Mouse (Mus musculus) brown adipose tissue, adult 24 weeks (tissue): ENCODE results near the gene Cfap97d2. TPM values are rescaled to one million over a fixed set of nuclear protein-coding genes. Genes with fewer than 3 reads are reported as not detected.

Experiments used
- H3K27ac ChIP-seq: fragments of 200-500 bp; replicated peaks from 2 replicates; pipeline ENCODE4 v1.5.1; 2012; ENCODE audit warnings: low read depth, mild to moderate bottlenecking, low read length
- H3K4me1 ChIP-seq: fragments of 200-500 bp; 2 replicates; pipeline ENCODE4 v1.6.1; 2012; ENCODE audit warnings: low read length, mixed read lengths; ENCODE audit not compliant: control insufficient read depth, insufficient read depth, insufficient read length
- H3K4me3 ChIP-seq: fragments of 200-500 bp; 2 replicates; pipeline ENCODE4 v1.5.1; 2012; ENCODE audit warnings: low read depth, mild to moderate bottlenecking, low read length, moderate library complexity; ENCODE audit not compliant: insufficient read depth
- polyA plus RNA-seq: library from polyadenylated mRNA; stranded (reverse); fragments of >200 nt; gene quantifications from 2 replicates; pipeline ENCODE4 v1.2.4, GENCODE M21; 2012; ENCODE audit not compliant: missing spikeins, insufficient read depth, insufficient read length

Gene Cfap97d2
- not detected in 2 replicates for polyA plus RNA-seq

- no peak within 1 kb of the TSS for H3K27ac ChIP-seq
- H3K4me1 ChIP-seq = 0 out of 2 replicates have a peak, but pooled peaks cover 3% of the 10 kb centered on the region
- no peak within 1 kb of the TSS for H3K4me3 ChIP-seq
These were observed at the start of gene Cfap97d2 for GRCm38 (mm10) chr8:13705668-13706067. Gene Cfap97d2, plus strand, starts transcription at chr8:13705889.

GRCm38 (mm10) chr8:13657479-13657878 lies 48.2 kb upstream of the Cfap97d2 start:
- no peak overlapping the region for H3K27ac ChIP-seq
- H3K4me1 ChIP-seq = peaks cover 13% of the 10 kb centered on the region
- no peak overlapping the region for H3K4me3 ChIP-seq

- H3K27ac ChIP-seq = no peak overlapping the region
- H3K4me1 ChIP-seq = peaks cover 24% of the 10 kb centered on the region
- H3K4me3 ChIP-seq = no peak overlapping the region
These were observed 45.4 kb upstream of the Cfap97d2 start for GRCm38 (mm10) chr8:13660323-13660722.

GRCm38 (mm10) chr8:13664711-13665210 lies 40.9 kb upstream of the Cfap97d2 start:
- Histone ChIP-seq H3K4me3 (no peak overlapping the region), H3K27ac (0 out of 2 replicates have a peak overlapping the region, but pooled peaks have one; percentile 8), H3K4me1 (peaks cover 42% of the 10 kb centered on the region)

GRCm38 (mm10) chr8:13665538-13665937 lies 40.2 kb upstream of the Cfap97d2 start:
- Histone ChIP-seq H3K4me1 (peaks cover 50% of the 10 kb centered on the region), H3K27ac (no peak overlapping the region), H3K4me3 (no peak overlapping the region)

GRCm38 (mm10) chr8:13665944-13666343 lies 39.7 kb upstream of the Cfap97d2 start:
- Histone ChIP-seq H3K4me3 (no peak overlapping the region), H3K27ac (no peak overlapping the region), H3K4me1 (peaks cover 54% of the 10 kb centered on the region)

- Histone ChIP-seq H3K4me3 (no peak overlapping the region), H3K27ac (peak overlapping the region; percentile 59), H3K4me1 (peaks cover 64% of the 10 kb centered on the region)
These were observed 37.8 kb upstream of the Cfap97d2 start for GRCm38 (mm10) chr8:13667917-13668316.

GRCm38 (mm10) chr8:13668367-13668766 lies 37.3 kb upstream of the Cfap97d2 start:
- peak overlapping the region; percentile 31; the same call in 1 of the 2 replicates for H3K27ac ChIP-seq
- H3K4me3 ChIP-seq = no peak overlapping the region
- H3K4me1 ChIP-seq = peaks cover 68% of the 10 kb centered on the region

GRCm38 (mm10) chr8:13670011-13670471 lies 35.6 kb upstream of the Cfap97d2 start:
- H3K27ac ChIP-seq = peak overlapping the region; percentile 66
- H3K4me1 ChIP-seq = peaks cover 65% of the 10 kb centered on the region

GRCm38 (mm10) chr8:13671246-13672003 lies 34.3 kb upstream of the Cfap97d2 start:
- Histone ChIP-seq H3K4me3 (no peak overlapping the region), H3K4me1 (peaks cover 60% of the 10 kb centered on the region)

More at GRCm38 (mm10) chr8:13670011-13670471, 35.6 kb upstream of the Cfap97d2 start:
- no peak overlapping the region for H3K4me3 ChIP-seq

GRCm38 (mm10) chr8:13673215-13673614 lies 32.5 kb upstream of the Cfap97d2 start:
- Histone ChIP-seq H3K4me1 (peaks cover 53% of the 10 kb centered on the region), H3K4me3 (no peak overlapping the region), H3K27ac (peak overlapping the region; percentile 80)

More at GRCm38 (mm10) chr8:13671246-13672003, 34.3 kb upstream of the Cfap97d2 start:
- peak overlapping the region; percentile 33 for H3K27ac ChIP-seq

GRCm38 (mm10) chr8:13674294-13675010 lies 31.2 kb upstream of the Cfap97d2 start:
- peak overlapping the region; percentile 87 for H3K27ac ChIP-seq
- peaks cover 44% of the 10 kb centered on the region for H3K4me1 ChIP-seq
- peak overlapping the region; percentile 95 for H3K4me3 ChIP-seq

- Histone ChIP-seq H3K4me1 (peaks cover 37% of the 10 kb centered on the region), H3K4me3 (peak overlapping the region; percentile 95), H3K27ac (peak overlapping the region; percentile 87)
These were observed 30.6 kb upstream of the Cfap97d2 start for GRCm38 (mm10) chr8:13675121-13675520.

GRCm38 (mm10) chr8:13675524-13675923 lies 30.2 kb upstream of the Cfap97d2 start:
- Histone ChIP-seq H3K27ac (peak overlapping the region; percentile 87), H3K4me3 (peak overlapping the region; percentile 95), H3K4me1 (peaks cover 33% of the 10 kb centered on the region)

- H3K27ac ChIP-seq = peak overlapping the region; percentile 87
- peaks cover 25% of the 10 kb centered on the region for H3K4me1 ChIP-seq
- peak overlapping the region; percentile 95 for H3K4me3 ChIP-seq
These were observed 29.4 kb upstream of the Cfap97d2 start for GRCm38 (mm10) chr8:13676302-13676700.
